Mouse (Mus musculus): ENCODE results near the gene Cdt1.

- TF ChIP-seq CTCF (IDR thresholded peaks at IDR 0.05; ENCODE audit: control insufficient read depth, insufficient read depth, insufficient read length) (no peak), MAX (IDR thresholded peaks at IDR 0.05) (no peak), MYOG (IDR thresholded peaks at IDR 0.05; ENCODE audit: control insufficient read depth, extremely low read depth, insufficient read length) (no peak), USF1 (IDR thresholded peaks at IDR 0.05; ENCODE audit: low read depth) (no peak), CEBPB (IDR thresholded peaks at IDR 0.05; ENCODE audit: low read depth) (no peak)
Observed at GRCm38 (mm10) chr8:122548331-122548730, 19.5 kb upstream of the Cdt1 start.

Measured in C2C12 (cell line).